Mouse (Mus musculus) lung, postnatal 0 days (tissue): ENCODE results near the gene Stab1.

Source experiments
- CTCF ChIP-seq: IDR thresholded peaks from 2 replicates; pipeline ENCODE4 v1.5.1; 2016; ENCODE audit warnings: antibody characterized with exemption, mild to moderate bottlenecking
- EP300 ChIP-seq: IDR thresholded peaks from 2 replicates; pipeline ENCODE4 v1.6.1; 2016; ENCODE audit warnings: antibody characterized with exemption, mild to moderate bottlenecking, control low read depth

DNA sequence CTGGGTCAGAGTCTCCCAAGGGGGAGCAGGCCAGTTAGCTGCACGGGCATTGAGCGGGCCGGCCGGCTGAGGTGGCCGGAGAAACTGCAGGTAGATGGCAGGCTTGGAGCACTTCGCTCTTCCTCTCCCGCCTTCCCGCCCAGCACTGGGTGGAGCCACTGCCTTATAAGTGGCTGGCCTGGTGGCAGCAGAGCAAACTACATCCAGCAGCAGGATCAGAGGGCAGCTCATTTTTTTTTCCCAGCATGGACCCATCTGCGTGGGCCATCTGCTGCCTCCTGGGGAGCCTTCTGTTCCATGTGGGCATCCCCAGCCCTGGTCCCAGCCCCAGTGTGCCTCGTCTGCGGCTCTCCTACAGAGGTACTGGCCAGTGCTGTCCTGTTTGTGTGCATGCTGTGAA is 49.2 kb upstream of the Stab1 start, which contains the start of gene Sema3g:
- TF ChIP-seq EP300 (no peak), CTCF (peak; percentile 95)
